Mouse (Mus musculus) lung, postnatal 4 days (tissue): ENCODE results near the gene Psmd5.

Experiments used
- DNase-seq, 2 experiments: peaks; one replicate each; pipeline ENCODE4 v3.0.0; 2021

Psmd5 gene

DNA sequence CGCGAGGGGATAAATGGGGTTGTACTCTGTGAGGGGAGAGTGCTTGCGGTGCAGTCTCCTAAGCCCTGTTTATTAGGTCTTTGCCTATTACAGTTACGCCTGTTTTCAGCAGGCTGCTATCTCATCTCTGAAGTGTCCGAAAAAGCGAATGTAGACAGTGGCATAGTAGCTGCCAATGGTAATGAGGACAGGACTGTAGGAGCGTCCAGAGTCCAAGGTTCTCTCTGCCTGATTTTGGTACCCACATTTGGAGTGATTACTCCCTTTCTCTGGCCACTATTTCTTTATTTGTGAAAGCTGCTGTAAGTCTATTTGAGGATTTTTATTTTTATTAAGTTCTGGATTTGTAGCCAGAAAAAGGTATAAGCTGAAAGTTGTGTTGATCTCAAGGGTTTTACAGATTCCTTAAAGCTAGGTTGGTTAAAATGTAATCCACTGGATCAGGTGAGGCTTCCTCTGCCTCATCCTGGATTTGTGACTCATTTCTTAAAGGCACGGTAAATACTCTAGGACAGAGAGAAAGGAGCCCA is at the start of gene Psmd5:
TSS of gene Psmd5 (minus strand) at position 153 of the 530 bp plus-strand sequence.
- no peak for DNase-seq

DNA sequence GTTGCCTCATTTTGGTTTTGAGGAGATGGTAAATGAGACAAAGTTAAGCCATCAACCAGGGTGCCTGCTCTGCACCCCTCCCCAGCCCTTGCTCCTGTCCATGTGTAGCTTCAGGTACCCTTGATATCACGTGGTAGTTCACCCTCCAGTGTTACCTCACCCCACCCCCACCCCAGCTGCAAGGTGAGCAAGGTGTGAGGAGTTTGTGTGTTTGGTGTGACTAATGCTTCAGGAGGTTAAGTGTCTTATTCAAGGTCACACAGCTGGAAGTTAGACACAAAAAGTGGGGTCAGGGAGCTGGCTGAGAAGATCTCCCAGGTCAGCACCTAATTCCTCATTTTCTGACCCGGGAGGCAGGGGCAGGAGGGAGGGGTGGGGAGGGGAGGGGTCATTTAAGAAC is 48.0 kb upstream of the Psmd5 start:
- no peak for DNase-seq

DNA sequence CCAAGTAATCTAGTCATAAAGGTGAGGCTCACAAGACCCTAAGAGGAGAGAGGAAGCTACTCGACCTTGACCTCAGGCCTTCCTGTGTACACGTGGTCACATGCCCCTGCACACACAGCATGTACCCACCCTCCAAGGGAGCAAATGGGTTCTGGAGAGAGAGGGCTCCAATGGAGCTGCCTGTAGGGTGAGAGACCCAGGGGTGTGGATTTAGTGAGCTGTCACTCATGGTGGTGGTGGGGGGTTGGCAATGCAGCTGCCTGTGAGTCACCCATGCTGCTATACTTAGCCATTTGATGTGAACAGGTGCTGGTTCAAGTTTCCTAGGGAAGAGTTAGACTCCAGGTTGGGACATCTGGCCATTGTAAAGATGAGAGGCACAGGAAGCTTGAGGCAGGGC is 45.4 kb upstream of the Psmd5 start:
- no peak for DNase-seq

DNA sequence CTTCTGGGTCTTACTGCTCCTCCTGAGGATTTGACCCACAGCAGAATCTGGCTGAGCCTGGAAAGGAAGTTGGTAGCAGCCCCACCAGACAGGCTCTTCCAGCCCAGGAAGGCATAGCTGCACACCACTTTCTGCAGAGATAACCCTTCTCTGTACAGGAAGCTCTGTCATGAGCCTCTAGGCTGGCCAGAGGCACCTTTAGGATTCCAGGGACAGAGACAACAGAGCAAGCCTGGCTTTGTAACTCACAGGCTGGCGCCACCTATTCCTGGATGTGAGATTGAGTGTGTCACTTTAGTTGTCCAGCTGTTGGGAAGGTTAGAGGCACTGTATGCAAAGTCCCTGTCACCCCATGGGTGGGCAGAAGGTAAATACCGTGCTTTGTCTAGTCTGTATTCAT is 40.3 kb upstream of the Psmd5 start:
- DNase-seq, result no peak

DNA sequence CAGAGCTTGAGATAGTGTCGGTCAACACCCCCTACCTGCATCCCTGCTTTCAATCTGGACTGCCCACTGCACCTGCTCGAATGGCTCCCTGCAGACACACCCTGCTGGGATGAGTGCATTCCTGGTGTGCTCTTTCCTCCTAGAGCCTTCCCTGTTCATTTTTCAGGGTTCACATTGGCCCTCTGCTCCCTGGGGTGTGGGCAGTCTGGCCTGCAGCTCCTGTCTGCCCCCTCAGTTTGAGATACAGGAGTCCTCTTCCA is 40.0 kb upstream of the Psmd5 start:
- DNase-seq, result peak in 1 of 2 experiments; percentile 42

DNA sequence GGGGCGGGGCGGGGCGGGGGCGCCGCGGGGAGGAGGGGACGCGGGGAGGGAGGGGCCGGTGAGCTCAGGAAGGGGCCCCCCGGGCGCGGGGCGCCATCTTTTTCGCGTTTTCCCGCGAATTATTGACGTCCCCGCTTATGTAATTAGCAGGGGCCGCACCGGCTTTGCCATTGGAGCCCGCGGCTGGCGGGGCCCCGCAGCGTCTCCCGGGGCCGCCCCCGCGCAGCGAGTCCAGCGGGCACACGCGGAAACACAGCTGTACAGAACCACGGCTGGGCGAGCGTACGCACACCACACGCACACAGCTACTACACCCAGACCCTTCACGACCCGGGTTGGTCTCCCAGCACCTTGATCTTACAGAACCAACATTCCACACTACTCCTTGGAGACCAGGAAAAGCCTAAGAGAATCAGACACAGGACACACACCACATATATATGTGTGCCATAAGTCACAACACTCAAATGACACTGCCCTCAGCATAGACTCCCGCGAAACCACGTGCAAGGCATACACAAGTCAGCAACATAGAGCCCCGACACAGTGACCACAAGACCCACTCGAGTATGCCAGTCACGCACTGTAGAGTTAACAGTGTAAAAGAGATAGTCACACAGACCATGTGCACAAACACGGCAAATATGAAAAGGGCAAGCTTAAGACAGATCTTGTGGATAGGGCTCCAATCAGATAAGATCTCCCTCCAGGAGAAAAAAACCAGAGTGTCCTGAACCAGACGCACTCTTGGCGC is 39.5 kb upstream of the Psmd5 start:
- DNase-seq, result peak; percentile 55 to 75

DNA sequence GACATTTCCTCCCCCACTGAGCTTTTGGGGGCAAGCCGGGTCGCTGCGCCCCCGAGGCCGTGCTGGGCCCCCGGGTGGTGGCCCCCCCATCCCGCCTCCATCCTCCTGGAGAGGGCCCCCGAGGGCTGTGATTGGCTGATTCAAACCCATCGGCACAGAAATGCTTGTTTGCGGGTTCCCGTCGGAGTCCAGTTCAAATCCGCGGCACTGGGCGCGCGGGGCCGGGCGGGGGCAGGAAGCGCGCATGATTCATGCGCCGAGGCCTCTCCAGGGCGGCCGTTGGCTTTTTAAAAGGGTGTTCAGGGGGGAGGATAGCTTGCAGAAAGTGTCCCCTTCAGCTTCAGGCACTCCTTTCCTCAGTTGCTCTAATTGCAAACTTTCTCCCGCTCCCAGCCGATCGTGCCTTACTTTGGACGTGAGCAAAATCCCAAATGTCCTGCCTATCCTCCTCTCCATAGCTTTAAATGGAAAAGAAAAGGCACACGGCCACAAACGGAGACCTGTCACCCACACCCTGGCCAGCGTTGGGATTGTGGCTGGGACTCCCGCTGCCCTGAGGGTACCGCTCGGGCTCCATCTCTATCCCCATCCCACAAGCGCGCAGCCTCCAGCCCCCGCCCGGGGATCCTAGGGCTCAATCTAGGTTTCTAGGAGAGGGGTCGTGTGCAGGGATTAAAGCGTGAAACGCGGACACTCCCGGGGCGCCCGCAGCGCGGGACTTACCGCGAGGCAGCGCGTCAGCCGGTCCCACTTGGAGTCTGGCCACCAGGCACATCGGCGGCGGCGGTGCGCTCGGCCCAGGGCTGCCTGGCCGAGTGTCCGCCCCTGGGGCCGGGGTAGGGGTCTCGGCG is 38.7 kb upstream of the Psmd5 start, which contains the start of gene Phf19:
TSS of gene Phf19 (minus strand) at position 809 of the 851 bp plus-strand sequence.
- DNase-seq, result peak; percentile 65 to 72

DNA sequence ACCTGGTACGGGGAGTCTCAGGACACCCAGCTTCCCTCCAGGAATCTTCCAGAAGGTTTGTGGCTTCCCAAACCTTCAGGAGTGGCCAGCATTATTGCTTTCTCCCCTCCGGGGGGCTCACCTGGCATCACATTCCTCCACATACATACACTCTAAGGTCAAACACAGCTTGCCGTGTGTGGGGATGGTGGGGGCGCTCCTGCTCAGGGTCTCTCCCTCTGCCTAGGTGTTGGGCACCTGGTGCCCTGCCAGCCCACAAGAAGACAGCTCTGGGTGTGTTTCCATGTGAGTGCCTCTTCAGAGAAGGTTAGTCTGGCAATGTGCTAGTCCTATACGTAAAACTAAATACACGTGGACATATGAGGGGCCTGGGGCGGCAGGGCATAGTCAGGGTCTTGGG is 37.8 kb upstream of the Psmd5 start:
- no peak for DNase-seq

DNA sequence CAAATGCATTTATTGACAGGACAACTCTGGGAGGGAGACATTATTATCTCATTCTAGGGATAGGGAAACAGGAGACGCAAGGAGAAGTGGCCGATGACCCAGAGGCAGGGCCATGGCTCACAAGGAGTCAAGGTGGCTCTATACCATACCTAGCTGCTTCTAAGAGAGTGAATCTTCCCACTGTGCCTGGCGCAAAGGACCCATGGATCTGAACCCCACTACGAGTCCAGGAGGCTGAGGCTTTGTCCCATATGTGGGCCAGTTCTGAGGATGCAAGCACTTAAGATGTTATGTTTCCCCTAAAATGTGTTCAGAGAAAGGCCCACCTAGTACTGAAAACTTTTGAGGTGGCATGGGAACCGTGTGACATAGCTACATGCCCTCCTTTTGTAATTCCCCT is 37.1 kb upstream of the Psmd5 start:
- DNase-seq, result no peak

DNA sequence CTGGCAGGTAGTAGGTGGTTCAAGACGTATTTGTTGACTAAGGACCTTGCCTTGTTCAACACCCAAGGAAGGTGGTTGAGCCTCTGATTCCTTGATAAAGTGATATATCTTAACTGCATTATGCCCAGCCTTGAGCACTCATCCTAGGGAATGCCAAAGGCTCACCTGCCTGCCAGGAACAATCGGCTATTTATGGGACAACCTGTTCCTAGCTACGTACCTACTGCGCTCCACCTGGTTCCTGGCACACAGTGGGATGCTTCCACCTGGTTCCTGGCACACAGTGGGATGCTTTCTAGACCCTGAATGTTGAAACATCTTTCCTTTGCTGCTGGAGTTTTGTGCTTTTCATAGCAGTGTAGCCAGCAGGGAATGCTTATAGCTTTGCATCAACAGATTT is 35.0 kb upstream of the Psmd5 start:
- peak in 1 of 2 experiments; percentile 10 for DNase-seq

DNA sequence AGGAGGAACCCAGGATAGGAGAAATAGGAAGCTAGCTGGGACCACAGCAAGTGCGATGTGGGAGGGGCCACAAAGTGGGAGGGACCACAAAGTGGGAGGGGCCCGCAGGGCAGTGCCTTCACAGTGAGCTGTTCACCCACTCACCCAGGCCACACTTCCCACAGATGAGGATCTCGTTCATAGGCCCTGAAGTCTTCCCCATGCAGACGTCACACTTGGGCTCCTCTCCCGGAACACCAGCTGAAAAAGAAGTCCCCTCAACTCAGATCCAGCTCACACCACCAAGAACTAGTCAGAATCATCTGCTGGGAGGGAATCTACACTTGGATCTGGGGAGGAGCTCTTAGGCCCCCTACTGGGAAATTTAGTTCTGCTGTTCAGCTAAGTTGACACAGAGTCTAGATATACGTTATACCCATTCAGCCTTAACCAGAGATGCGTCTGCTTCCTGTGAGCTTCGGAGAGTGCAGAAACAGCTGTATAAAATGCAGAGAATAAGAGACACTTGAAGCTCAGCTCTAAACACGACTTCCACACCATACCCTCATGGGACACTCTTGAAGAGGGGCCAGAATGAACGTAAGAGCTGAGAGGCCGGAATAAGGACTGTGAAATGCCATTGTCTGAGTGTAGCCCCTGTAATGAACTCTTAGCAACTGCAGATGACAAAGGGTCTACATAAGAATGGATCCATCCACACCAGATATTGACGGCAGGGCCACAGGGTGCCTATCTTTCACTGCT is 32.3 kb upstream of the Psmd5 start:
- peak; percentile 81 to 82 for DNase-seq

DNA sequence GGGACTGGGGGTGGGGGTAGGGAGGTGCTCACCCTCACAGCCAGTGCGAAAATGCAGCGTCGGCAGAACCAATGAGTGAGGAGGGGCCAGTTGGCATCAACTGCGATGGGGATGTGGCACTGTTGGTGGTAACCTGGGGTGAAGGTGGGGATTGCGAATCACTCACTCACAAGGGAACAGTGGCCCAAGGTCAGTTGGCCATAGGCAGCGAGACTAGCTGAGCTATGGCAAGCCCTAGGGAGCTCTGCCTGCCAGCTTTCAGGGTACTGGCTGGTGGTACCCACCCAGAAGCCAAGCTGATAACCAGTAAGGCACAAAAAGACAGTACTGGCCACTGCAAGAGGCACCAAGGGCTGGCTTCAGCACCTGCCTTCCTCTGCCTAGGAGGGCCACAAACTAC is 31.7 kb upstream of the Psmd5 start:
- no peak for DNase-seq

DNA sequence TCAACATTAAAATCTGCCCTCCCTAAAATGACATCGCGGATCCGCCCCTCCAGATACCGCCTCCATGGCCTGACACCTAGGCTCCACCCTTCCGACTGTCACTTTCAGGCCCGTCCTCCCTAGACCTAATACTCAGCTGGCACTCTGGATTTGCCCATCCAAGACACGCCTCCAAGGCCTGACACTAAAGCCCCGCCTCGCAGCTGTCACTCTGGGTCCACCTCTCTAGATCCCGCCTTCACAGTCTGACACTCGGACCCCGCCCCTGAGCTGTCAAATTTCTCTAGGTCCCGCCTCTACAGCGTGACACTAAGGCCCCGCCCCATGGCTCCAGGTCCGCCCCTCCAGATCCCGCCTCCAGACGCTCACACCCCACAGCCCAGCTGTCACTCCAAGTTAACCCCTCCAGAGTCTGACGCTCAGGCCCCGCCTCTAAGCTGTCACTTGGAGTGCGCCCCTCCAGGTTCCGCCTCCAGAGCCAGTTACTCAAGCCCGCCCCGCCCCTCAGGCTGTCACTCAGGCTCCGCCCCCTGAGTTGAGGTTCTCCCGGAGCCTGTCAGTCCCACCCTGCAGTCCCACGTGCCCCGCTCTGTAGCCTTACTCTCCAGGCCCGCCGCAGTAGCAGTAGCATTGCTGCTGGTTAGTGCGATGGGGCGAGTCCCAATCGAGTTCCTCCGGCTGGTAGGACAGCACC is 30.2 kb upstream of the Psmd5 start:
- peak; percentile 99 to 100 for DNase-seq

DNA sequence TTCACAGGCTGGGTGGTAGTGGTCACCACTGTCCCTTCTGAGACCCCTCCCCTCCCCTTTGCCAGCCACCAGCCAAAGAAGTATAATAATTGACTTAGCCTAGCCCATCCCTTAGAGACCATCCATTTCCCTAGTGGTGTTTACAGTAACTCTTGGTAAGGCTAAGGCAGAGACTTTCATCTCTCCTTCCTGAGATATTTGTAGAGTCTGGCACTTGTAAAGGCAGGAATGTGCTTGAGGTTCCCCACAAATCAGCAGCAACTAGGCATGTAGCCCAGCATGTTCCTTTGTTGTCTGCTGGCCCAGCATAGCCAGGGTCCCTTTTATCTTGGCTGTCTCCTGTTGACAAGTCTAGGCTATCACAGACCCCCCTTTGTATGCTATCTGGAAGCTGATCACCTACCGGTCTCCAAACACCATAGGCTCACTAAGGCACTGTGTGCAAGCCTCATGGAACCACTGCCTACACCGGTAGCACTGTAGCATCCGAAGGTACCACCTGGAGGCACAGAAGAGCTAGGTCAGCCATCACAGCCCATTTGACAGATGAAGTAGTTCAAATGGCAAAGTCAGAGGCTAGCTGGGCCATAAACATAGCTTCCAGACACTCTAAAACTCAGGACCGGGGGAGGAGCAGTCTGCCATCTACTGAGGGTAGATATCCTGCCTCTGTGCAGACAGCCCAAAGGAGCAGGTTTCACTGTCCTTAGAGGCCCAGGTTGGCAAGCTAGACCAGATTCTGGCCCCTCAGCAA is 29.1 kb upstream of the Psmd5 start:
- DNase-seq, result no peak

DNA sequence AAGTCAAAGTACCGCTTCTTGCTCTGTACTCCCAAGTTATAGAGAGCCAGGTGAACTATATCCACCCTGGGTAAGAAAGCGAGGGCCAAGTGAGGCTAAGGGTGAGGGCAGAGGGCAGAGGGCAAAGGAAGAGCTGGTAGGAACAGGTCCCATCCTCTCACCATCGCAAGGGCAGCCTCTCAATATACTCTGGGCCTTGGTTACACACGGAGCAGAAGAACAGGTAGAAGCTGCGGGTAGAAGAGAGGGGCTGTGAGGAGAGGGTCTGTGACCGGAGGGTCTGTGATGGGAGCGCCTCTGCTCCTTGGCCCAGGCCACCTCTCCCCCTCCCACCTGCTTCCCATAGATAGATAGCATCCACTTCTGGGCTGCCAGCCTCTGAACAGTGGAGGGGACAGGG is 28.4 kb upstream of the Psmd5 start:
- no peak for DNase-seq

DNA sequence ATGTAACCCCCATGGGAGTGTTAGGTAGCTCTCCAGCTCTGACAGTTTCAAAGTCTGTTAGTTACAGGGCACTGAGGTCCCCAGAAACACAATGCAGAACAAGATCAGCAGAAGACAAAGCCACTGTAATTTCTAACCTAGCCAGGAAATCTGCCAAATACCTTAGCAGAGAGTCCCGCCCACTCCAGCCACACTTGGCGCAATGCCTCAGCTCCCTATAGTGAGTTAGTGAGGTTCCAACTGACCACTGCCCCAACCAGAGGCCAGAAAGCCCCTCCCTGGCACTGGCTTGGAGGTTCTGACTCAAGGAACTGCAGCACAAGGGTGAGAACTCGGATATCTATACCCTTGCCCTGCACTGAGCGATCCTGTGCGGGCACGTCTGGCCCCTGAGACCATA is 28.0 kb upstream of the Psmd5 start:
- DNase-seq, result peak; percentile 48 to 61

DNA sequence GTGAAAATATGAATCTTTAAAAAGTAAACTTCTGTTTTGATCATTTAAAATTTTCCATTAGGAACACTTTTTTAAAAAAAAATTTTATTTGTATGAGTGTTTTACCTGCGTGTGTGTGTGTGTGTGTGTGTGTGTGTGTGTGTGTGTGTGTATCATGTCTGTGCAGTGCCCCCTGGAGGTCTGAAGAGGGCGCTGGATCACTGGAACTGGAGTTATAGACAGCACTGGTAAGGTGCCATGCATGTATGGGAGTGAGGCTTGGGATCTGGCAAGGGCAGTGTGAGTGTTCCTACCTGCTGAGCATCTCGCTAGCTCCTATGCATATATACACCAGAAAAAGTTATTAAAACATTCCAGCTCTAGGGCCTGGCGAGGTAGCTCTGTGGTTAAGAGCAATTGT is 27.0 kb upstream of the Psmd5 start:
- DNase-seq, result no peak

DNA sequence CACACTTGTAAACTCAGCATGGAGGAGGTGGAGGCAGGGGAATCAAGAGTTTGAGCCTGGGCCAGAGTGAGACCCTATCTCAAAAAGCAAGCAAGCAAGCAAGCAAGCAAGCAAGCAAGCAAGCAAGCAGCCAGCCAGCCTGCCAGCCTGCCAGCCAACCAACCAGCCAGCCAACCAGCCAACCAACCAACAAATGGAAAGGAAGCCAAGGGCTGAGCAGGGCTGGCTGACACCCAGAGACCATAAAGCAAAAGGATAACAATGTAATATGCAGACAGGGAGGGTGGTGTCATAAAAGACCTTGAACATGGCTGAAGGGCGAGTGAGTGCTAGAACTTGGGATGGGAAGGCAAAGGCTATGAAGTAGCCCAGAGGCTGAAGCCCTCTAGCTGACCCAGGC is 25.6 kb upstream of the Psmd5 start:
- DNase-seq, result no peak

DNA sequence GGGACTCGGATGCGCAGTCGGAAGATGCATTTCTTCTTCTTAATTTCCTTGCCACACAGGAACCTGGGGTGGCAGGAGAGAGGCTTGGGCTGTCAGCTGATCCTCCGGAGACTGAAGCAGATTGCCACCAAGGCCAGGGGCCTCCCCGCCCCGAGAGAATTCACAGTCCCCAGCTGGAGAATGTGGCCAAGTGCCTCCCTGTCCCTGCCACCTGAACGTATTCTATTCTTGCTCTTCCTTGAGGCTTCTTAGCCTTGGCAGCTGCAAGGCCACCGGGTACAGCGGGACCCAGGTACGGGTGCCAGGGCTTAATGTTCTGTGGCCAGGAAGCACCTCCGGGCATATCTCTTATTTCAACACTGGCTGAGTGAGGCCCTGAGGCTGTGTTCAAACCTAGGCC is 24.9 kb upstream of the Psmd5 start:
- DNase-seq, result no peak

DNA sequence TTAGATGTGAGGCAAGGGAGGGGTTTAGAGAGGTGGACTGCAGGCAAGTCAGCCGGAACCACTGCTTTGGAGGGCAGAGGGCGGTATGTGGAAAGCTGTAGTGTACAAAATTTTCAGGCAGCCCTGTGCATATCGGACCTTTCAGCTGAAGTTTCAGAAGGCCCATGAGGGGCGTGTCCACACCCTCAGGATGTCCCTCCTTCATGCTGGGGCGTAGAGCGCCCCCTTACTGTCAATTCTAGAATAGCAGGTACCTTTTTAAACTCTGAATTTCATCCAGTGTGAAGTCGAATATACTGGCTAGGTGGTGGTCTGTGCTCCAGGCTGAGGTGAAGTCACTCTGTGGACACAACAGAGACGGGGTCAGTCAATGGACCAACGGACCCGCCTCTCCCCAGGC is 23.1 kb upstream of the Psmd5 start:
- peak; percentile 69 to 71 for DNase-seq

DNA sequence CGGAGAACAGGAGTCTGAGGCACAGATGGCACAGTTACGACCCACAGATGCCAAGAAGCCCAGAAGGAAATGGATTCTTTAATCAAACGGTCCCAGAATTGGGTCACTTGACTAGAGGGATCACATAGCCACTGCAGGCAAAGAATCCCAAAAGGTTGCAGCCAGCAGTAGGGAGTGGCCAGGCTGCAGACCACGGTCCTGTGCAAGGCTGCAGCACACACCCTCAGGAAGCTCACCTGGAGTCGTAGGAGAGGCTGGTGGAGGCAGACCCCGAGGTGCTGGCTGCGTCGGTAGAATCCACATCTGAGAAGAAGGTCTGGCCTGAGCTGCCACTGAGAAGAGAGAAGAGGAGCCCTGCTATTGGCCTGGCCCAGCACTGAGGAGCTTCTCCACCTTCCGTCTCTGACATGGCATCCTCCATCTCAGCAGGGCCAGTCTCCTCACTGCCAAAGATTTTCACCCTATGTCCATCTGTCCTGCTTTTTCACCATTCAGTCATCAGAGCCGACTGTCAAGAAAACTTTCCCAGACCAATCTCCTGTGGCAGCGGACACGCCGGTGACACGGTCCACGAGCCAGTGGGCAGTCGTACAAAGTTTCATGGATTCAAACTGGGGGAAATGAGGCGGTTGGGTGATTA is 22.2 kb upstream of the Psmd5 start:
- no peak for DNase-seq
